Mouse (Mus musculus): Measurements from ENCODE around the gene St6galnac3. TPM values are rescaled to one million over a fixed set of nuclear protein-coding genes. Genes with fewer than 3 reads are reported as not detected.

St6galnac3 gene
- total and polyA plus RNA-seq, 3 experiments: 0.08 to 1.1 (median 0.38) TPM

DNA sequence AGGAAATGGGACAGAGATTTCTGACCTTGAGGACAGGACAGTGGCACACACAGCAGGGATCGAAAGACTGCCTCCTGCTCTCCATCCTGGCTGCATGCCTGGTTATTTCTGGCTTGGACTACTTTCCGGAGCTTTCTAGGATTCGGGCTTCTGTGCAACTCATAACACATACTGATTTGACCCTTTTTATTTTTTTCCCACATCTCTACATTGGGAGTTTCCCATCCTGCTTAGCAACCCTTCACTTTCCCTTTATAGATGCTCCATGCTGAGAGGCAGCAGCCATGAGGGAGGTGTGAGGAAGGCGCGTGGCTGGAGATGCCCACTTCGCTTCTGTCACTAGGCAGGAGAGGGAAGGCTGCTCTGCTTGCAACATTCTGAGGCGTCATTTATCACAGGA lies 240.3 kb downstream of the St6galnac3 start:
- Histone ChIP-seq H3K4me3 (replicated peaks in 1 of 3; ENCODE audit: low read depth in 2 of 3, low read length in 2 of 3, poor library complexity in 1 of 3) (no peak overlapping the region), H3K4me1 (ENCODE audit: control insufficient read depth in 1 of 2, insufficient read depth in 2 of 2) (peaks cover 20 to 26% of the 10 kb centered on the region in 2 experiments), H3K9ac (ENCODE audit: insufficient read depth, low read depth) (no peak overlapping the region), H3K9me3 (replicated peaks; ENCODE audit: low read length) (no peaks in the 10 kb centered on the region), H3K79me2 (replicated peaks; ENCODE audit: control insufficient read depth, extremely low read depth, insufficient read depth, poor library complexity, severe bottlenecking) (no peaks in the 10 kb centered on the region), H3K36me3 (replicated peaks in 1 of 2; ENCODE audit: control insufficient read depth in 1 of 2, insufficient read depth in 1 of 2, low read length in 1 of 2) (no peaks in the 10 kb centered on the region), H3K27ac (ENCODE audit: insufficient read depth, low read depth) (no peak overlapping the region), H3K4me2 (ENCODE audit: insufficient read depth, low read depth, poor library complexity, severe bottlenecking) (no peak overlapping the region), H3K27me3 (replicated peaks) (no peaks in the 10 kb centered on the region)
- DNase-seq (ENCODE audit: extremely low read depth): no peak
- dilution Hi-C loops (cut with MboI; ENCODE audit: extremely low pct_ligation_motif_present, extremely low pct_unique_long_range_greater_than_20kb, low sequenced_read_pairs): no loop called here
- in situ Hi-C loops (cut with MboI; ENCODE audit: low pct_ligation_motif_present, low pct_unique_long_range_greater_than_20kb, low sequenced_read_pairs): no loop called here
- TF ChIP-seq USF1 (IDR thresholded peaks at IDR 0.05; ENCODE audit: low read depth, low read length) (no peak), ZNF384 (IDR thresholded peaks at IDR 0.05; ENCODE audit: low read depth, low read length) (no peak), RCOR1 (conservative IDR thresholded peaks at IDR 0.05; ENCODE audit: low read depth, low read length) (no peak), USF2 (conservative IDR thresholded peaks at IDR 0.05; ENCODE audit: low read depth, low read length) (no peak), JUN (IDR thresholded peaks at IDR 0.05; ENCODE audit: insufficient read depth, low read depth, low read length) (no peak), ELF1 (IDR thresholded peaks at IDR 0.05; ENCODE audit: low read depth, low read length) (no peak), BHLHE40 (IDR thresholded peaks at IDR 0.05; ENCODE audit: low read depth, low read length) (no peak), E2F4 (IDR thresholded peaks at IDR 0.05; ENCODE audit: insufficient replicate concordance, low read depth, low read length) (no peak), CTCF (conservative IDR thresholded peaks at IDR 0.05 in 1 of 2, IDR thresholded peaks at IDR 0.05 in 1 of 2; ENCODE audit: low read depth in 2 of 2, low read length in 2 of 2) (no peak), NRF1 (IDR thresholded peaks at IDR 0.05; ENCODE audit: low read depth, low read length) (no peak), TCF12 (IDR thresholded peaks at IDR 0.05; ENCODE audit: low read depth, low read length) (no peak)

DNA sequence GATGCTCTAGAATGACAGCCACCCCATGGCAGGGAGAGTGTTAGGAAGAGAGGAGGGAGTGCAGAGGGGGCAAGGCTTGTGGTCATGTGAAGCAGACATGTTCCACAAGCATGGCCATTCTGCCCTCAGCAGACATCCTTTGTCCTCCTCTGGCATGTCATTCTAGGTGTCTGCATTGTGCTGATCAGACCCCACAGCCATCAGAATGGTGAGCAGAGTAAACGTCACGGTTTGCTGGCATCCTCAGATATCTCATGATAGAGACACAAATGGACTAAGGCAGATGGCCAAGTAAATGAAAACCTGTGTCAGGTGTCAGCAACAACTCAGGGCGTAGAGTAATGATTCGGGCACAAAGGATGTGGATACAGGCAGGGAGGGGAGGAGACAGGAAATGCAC lies 241.3 kb downstream of the St6galnac3 start:
- Histone ChIP-seq H3K79me2 (replicated peaks; ENCODE audit: control insufficient read depth, extremely low read depth, insufficient read depth, poor library complexity, severe bottlenecking) (no peaks in the 10 kb centered on the region), H3K36me3 (replicated peaks in 1 of 2; ENCODE audit: control insufficient read depth in 1 of 2, insufficient read depth in 1 of 2, low read length in 1 of 2) (no peaks in the 10 kb centered on the region), H3K9me3 (replicated peaks; ENCODE audit: low read length) (no peaks in the 10 kb centered on the region), H3K27me3 (replicated peaks) (no peaks in the 10 kb centered on the region), H3K4me1 (ENCODE audit: control insufficient read depth in 1 of 2, insufficient read depth in 2 of 2) (peaks cover 15 to 19% of the 10 kb centered on the region in 2 experiments), H3K4me2 (ENCODE audit: insufficient read depth, low read depth, poor library complexity, severe bottlenecking) (no peak overlapping the region), H3K27ac (ENCODE audit: insufficient read depth, low read depth) (no peak overlapping the region), H3K4me3 (replicated peaks in 1 of 3; ENCODE audit: low read depth in 2 of 3, low read length in 2 of 3, poor library complexity in 1 of 3) (no peak overlapping the region), H3K9ac (ENCODE audit: insufficient read depth, low read depth) (no peak overlapping the region)
- no peak for DNase-seq (ENCODE audit: extremely low read depth)
- dilution Hi-C loops (cut with MboI; ENCODE audit: extremely low pct_ligation_motif_present, extremely low pct_unique_long_range_greater_than_20kb, low sequenced_read_pairs): no loop called here
- TF ChIP-seq POLR2AphosphoS2 (IDR thresholded peaks at IDR 0.05; ENCODE audit: low read depth, low read length) (no peak), ZNF384 (IDR thresholded peaks at IDR 0.05; ENCODE audit: low read depth, low read length) (no peak), RAD21 (IDR thresholded peaks at IDR 0.05; ENCODE audit: low read depth, low read length) (no peak), IRF4 (IDR thresholded peaks at IDR 0.05; ENCODE audit: low read depth, low read length) (no peak), ZC3H11A (IDR thresholded peaks at IDR 0.05; ENCODE audit: low read depth, low read length) (no peak), SMC3 (IDR thresholded peaks at IDR 0.05; ENCODE audit: low read depth, low read length) (no peak), NELFE (IDR thresholded peaks at IDR 0.05; ENCODE audit: low read depth, low read length) (no peak), UBTF (IDR thresholded peaks at IDR 0.05; ENCODE audit: low read depth, low read length) (no peak), JUN (IDR thresholded peaks at IDR 0.05; ENCODE audit: insufficient read depth, low read depth, low read length) (no peak), USF2 (conservative IDR thresholded peaks at IDR 0.05; ENCODE audit: low read depth, low read length) (no peak), MAZ (IDR thresholded peaks at IDR 0.05; ENCODE audit: low read depth, low read length) (no peak), BHLHE40 (IDR thresholded peaks at IDR 0.05; ENCODE audit: low read depth, low read length) (no peak), ELF1 (IDR thresholded peaks at IDR 0.05; ENCODE audit: low read depth, low read length) (no peak), ZKSCAN1 (IDR thresholded peaks at IDR 0.05; ENCODE audit: borderline replicate concordance, low read depth, low read length) (no peak), CHD2 (IDR thresholded peaks at IDR 0.05; ENCODE audit: low read length) (no peak), PAX5 (IDR thresholded peaks at IDR 0.05; ENCODE audit: low read length) (no peak), POLR2A (IDR thresholded peaks at IDR 0.05; ENCODE audit: low read depth, low read length) (no peak)
- in situ Hi-C loops (cut with MboI; ENCODE audit: low pct_ligation_motif_present, low pct_unique_long_range_greater_than_20kb, low sequenced_read_pairs): no loop called here

Data from CH12.LX (cell line).